Mouse (Mus musculus) heart, postnatal 10 days (tissue): ENCODE measurements around the gene Spats2l. TPM values are rescaled to one million over a fixed set of nuclear protein-coding genes. Genes with fewer than 3 reads are reported as not detected.

Experiments
- DNase-seq, 2 experiments: peaks; one replicate each; pipeline ENCODE4 v3.0.0; 2021
- intact Hi-C: fragments of 180-260 bp; cut with DNase I; formaldehyde crosslinking; loops from one replicate; pipeline ENCODE4 v1.15.1; 2025
- total RNA-seq, 2 experiments: library from RNA; stranded (reverse); gene quantifications; 2 replicates each; pipeline ENCODE4 v1.2.3; 2021

Spats2l gene
- total RNA-seq, 2 experiments from 2014 or later, result 21.3 to 25.2 TPM

GRCm38 (mm10) chr1:57953586-57954375 is 179.8 kb downstream of the Spats2l start:
- intact Hi-C loops, result no loop called here
- DNase-seq, result no peak

GRCm38 (mm10) chr1:57954376-57954765 is 180.4 kb downstream of the Spats2l start:
- intact Hi-C loops, result no loop called here
- no peak for DNase-seq

- intact Hi-C loops, result no loop called here
- no peak for DNase-seq
Measured at GRCm38 (mm10) chr1:57955774-57956173, 181.8 kb downstream of the Spats2l start.

GRCm38 (mm10) chr1:57969327-57970271 is 195.6 kb downstream of the Spats2l start:
- intact Hi-C loops, result loop anchor here (2.0 to 5.0 kb wide), 2 partner anchors 21 to 542 kb away; no protein-coding TSS in a partner anchor
- peak; percentile 97 to 98 for DNase-seq

GRCm38 (mm10) chr1:57971588-57971987 is 197.6 kb downstream of the Spats2l start:
- intact Hi-C loops, result loop anchor here (2.0 kb wide), 1 partner anchor 19 kb away; no protein-coding TSS in a partner anchor

GRCm38 (mm10) chr1:57976860-57977259 is 202.9 kb downstream of the Spats2l start:
- intact Hi-C loops, result no loop called here
- no peak for DNase-seq

More at GRCm38 (mm10) chr1:57971588-57971987, 197.6 kb downstream of the Spats2l start:
- DNase-seq, result no peak

GRCm38 (mm10) chr1:57989052-57989600 is 215.2 kb downstream of the Spats2l start:
- intact Hi-C loops, result no loop called here
- peak; percentile 28 to 34 for DNase-seq

- intact Hi-C loops, result loop anchor here (2.0 kb wide), 1 partner anchor 20 kb away; no protein-coding TSS in a partner anchor
- DNase-seq, result no peak
Measured at GRCm38 (mm10) chr1:57991277-57991676, 217.3 kb downstream of the Spats2l start.

GRCm38 (mm10) chr1:57995432-57996132 is 221.6 kb downstream of the Spats2l start, which contains the start of gene Sgo2a:
Gene Sgo2a (plus strand): TSS chr1:57995971.
- intact Hi-C loops, result no loop called here

GRCm38 (mm10) chr1:57996133-57996615 is 222.2 kb downstream of the Spats2l start:
- intact Hi-C loops, result no loop called here
- no peak for DNase-seq

More at GRCm38 (mm10) chr1:57995432-57996132, 221.6 kb downstream of the Spats2l start, which contains the start of gene Sgo2a:
- peak; percentile 93 to 96 for DNase-seq

Other genes starting within 250 kb of the Spats2l start
- 1 to 10 TPM; 6.4 to 7.2 TPM for gene Sgo2a, start 221.8 kb downstream of the Spats2l start, total RNA-seq
- gene Kctd18, start 244.8 kb downstream of the Spats2l start, total RNA-seq, result 1 to 10 TPM; 8.8 to 8.9 TPM